Mouse (Mus musculus): ENCODE data around the gene Pcdh15.

DNA sequence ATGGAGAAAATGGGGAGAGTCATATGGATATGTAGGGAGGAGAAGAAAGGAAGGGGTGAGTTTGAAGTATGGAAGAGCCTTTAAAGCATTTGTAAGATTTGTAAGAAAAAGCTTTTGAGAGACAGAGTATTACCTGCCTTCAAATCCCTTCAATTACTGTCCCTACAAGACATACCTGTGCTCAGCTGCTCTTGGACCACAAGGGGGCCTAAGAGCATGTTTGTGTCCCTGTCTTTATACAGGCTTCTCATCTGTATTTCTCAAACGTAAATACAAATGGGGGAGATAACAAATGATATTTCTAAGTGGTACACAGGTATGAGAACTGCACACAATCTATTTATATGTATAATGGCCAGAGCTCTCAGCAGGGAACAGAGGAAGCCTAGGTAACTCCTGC, 1118.1 kb downstream of the Pcdh15 start:
- TF ChIP-seq CTCF (IDR thresholded peaks at IDR 0.05; ENCODE audit: low read depth) (peak; percentile 58), EP300 (optimal IDR thresholded peaks at IDR 0.05) (no peak)
